Comparison of ENCODE assay signal across 14 mouse cellular contexts in genomic region chr17:88106365-88106764, GRCm38 (mm10). TPM values are rescaled to one million over a fixed set of nuclear protein-coding genes. Genes with fewer than 3 reads are reported as not detected.
DNase-seq lines count a peak whose midpoint lies in the region; ATAC-seq and TF ChIP-seq lines count a peak whose summit lies in the region.
"Had no signal": no experiment of that assay in that cellular context is flagged by ENCODE, and none has a peak within 500 bp of the region (broad histone marks: within the 10 kb centered on the region; RNA-seq: fewer than 3 reads in every experiment).

No protein-coding gene starts in this region.

- no peak for TF ChIP-seq CTCF in Patski (IDR thresholded peaks at IDR 0.05)

- no peak overlapping the region for H3K9ac ChIP-seq in embryonic facial prominence, embryonic 14.5 days (ENCODE audit: low read depth, low read length)
- no peak overlapping the region for H3K9ac ChIP-seq in hindbrain, embryonic 12.5 days
- H3K9ac ChIP-seq in hindbrain, embryonic 13.5 days = no peak overlapping the region
- no peak overlapping the region for H3K9ac ChIP-seq in liver, embryonic 11.5 days (ENCODE audit: low read depth, low read length)

- no peaks in the 10 kb centered on the region for H3K4me1 ChIP-seq in embryonic facial prominence, embryonic 14.5 days (ENCODE audit: control insufficient read depth, insufficient read depth, low read length)
- H3K4me1 ChIP-seq in embryonic facial prominence, embryonic 10.5 days = no peaks in the 10 kb centered on the region
- no peaks in the 10 kb centered on the region for H3K4me1 ChIP-seq in hindbrain, embryonic 12.5 days
- no peaks in the 10 kb centered on the region for H3K4me1 ChIP-seq in hindbrain, embryonic 13.5 days (replicated peaks)
- H3K4me1 ChIP-seq in liver, embryonic 11.5 days (replicated peaks; ENCODE audit: control insufficient read depth, insufficient read depth, low read length) = no peaks in the 10 kb centered on the region
- H3K4me1 ChIP-seq: limb, embryonic 10.5 days had no signal

- CTCF ChIA-PET in Patski (lab: Charles Lee) = no interaction called here

- 78% methylated on average over 9 of the region's 9 CpGs for WGBS in embryonic facial prominence, embryonic 14.5 days
- 91% methylated on average over 9 of the region's 9 CpGs for WGBS in embryonic facial prominence, embryonic 10.5 days
- 87% methylated on average over 9 of the region's 9 CpGs for WGBS in hindbrain, embryonic 12.5 days
- WGBS in hindbrain, embryonic 13.5 days = 86% methylated on average over 9 of the region's 9 CpGs
- WGBS in liver, embryonic 11.5 days = 90% methylated on average over 9 of the region's 9 CpGs

- H3K4me3 ChIP-seq in embryonic facial prominence, embryonic 14.5 days (ENCODE audit: low read depth, low read length) = no peak overlapping the region
- no peak overlapping the region for H3K4me3 ChIP-seq in embryonic facial prominence, embryonic 10.5 days
- no peak overlapping the region for H3K4me3 ChIP-seq in hindbrain, embryonic 12.5 days
- H3K4me3 ChIP-seq in hindbrain, embryonic 13.5 days = no peak overlapping the region
- H3K4me3 ChIP-seq in liver, embryonic 11.5 days (ENCODE audit: low read depth, low read length) = no peak overlapping the region
- H3K4me3 ChIP-seq: limb, embryonic 10.5 days had no signal

- no peak overlapping the region for H3K4me2 ChIP-seq in embryonic facial prominence, embryonic 14.5 days (ENCODE audit: low read depth, low read length)
- no peak overlapping the region for H3K4me2 ChIP-seq in hindbrain, embryonic 12.5 days (replicated peaks)
- H3K4me2 ChIP-seq in hindbrain, embryonic 13.5 days = no peak overlapping the region
- no peak overlapping the region for H3K4me2 ChIP-seq in liver, embryonic 11.5 days

- no peak overlapping the region for H3K27ac ChIP-seq in embryonic facial prominence, embryonic 14.5 days (replicated peaks; ENCODE audit: low read depth, low read length)
- H3K27ac ChIP-seq in embryonic facial prominence, embryonic 10.5 days (replicated peaks) = no peak overlapping the region
- H3K27ac ChIP-seq in hindbrain, embryonic 12.5 days = no peak overlapping the region
- H3K27ac ChIP-seq in hindbrain, embryonic 13.5 days = no peak overlapping the region
- H3K27ac ChIP-seq in liver, embryonic 11.5 days (ENCODE audit: low read depth, low read length) = no peak overlapping the region
- H3K27ac ChIP-seq: limb, embryonic 10.5 days had no signal

- peak; percentile 69 for DNase-seq in embryonic facial prominence, embryonic 14.5 days (ENCODE audit: low spot score)
- no peak for DNase-seq in embryonic facial prominence, embryonic 10.5 days (ENCODE audit: low spot score)
- DNase-seq in Patski (ENCODE audit: low read depth, low spot score) = no peak
- DNase-seq in left cerebral cortex, adult 18-20 months (ENCODE audit: low spot score in 2 of 2) = peak; percentile 5 to 15
- no peak for DNase-seq in kidney, adult 9 months
- DNase-seq in liver, embryonic 11.5 days (ENCODE audit: low spot score) = no peak
- DNase-seq: adrenal gland, postnatal 25 days; cerebellum, adult 11-12 months; embryo, embryonic 11 days; heart, postnatal 36 days; lung, adult 18-20 months had no signal

- POLR2A ChIA-PET in Patski (lab: Charles Lee) = no interaction called here

- ATAC-seq in embryonic facial prominence, embryonic 14.5 days (ENCODE audit: low read depth) = peak; percentile 79
- ATAC-seq in hindbrain, embryonic 12.5 days (ENCODE audit: low FRiP score) = peak; percentile 54; the same call in 1 of the 2 replicates
- ATAC-seq in hindbrain, embryonic 13.5 days (ENCODE audit: low FRiP score) = no peak
- ATAC-seq in Patski = peak; percentile 39
- ATAC-seq in liver, embryonic 11.5 days (replicated peaks; ENCODE audit: low FRiP score) = no peak

- in situ Hi-C loops in Patski (cut with MboI; ENCODE audit: low pct_unique_long_range_greater_than_20kb) = no loop called here

- no peaks in the 10 kb centered on the region for H3K36me3 ChIP-seq in embryonic facial prominence, embryonic 14.5 days (ENCODE audit: control insufficient read depth, insufficient read depth, low read length)
- H3K36me3 ChIP-seq in embryonic facial prominence, embryonic 10.5 days (replicated peaks) = no peaks in the 10 kb centered on the region
- H3K36me3 ChIP-seq in hindbrain, embryonic 12.5 days = no peaks in the 10 kb centered on the region
- no peaks in the 10 kb centered on the region for H3K36me3 ChIP-seq in hindbrain, embryonic 13.5 days
- no peaks in the 10 kb centered on the region for H3K36me3 ChIP-seq in liver, embryonic 11.5 days (ENCODE audit: control insufficient read depth, insufficient read depth, low read length)
- H3K36me3 ChIP-seq: limb, embryonic 10.5 days had no signal

- no peaks in the 10 kb centered on the region for H3K27me3 ChIP-seq in embryonic facial prominence, embryonic 14.5 days (replicated peaks; ENCODE audit: control insufficient read depth, insufficient read depth, low read length)
- H3K27me3 ChIP-seq in embryonic facial prominence, embryonic 10.5 days (replicated peaks; ENCODE audit: low read depth, poor library complexity, severe bottlenecking) = no peaks in the 10 kb centered on the region
- no peaks in the 10 kb centered on the region for H3K27me3 ChIP-seq in hindbrain, embryonic 12.5 days
- no peaks in the 10 kb centered on the region for H3K27me3 ChIP-seq in hindbrain, embryonic 13.5 days
- no peaks in the 10 kb centered on the region for H3K27me3 ChIP-seq in Patski
- H3K27me3 ChIP-seq in liver, embryonic 11.5 days (replicated peaks; ENCODE audit: control insufficient read depth, insufficient read depth, low read length) = no peaks in the 10 kb centered on the region

- H3K9me3 ChIP-seq in embryonic facial prominence, embryonic 14.5 days (ENCODE audit: control insufficient read depth, low read length) = no peaks in the 10 kb centered on the region
- H3K9me3 ChIP-seq in embryonic facial prominence, embryonic 10.5 days = no peaks in the 10 kb centered on the region
- no peaks in the 10 kb centered on the region for H3K9me3 ChIP-seq in hindbrain, embryonic 12.5 days (replicated peaks)
- no peaks in the 10 kb centered on the region for H3K9me3 ChIP-seq in hindbrain, embryonic 13.5 days
- no peaks in the 10 kb centered on the region for H3K9me3 ChIP-seq in liver, embryonic 11.5 days (ENCODE audit: control insufficient read depth, low read length)
- H3K9me3 ChIP-seq: limb, embryonic 10.5 days had no signal

RNA-seq across cellular contexts. Expression of gene Fbxo11, which starts 41.3 kb away (rescaled TPM):
- 25.0 and 25.2 TPM in 2 replicates for polyA plus RNA-seq in embryonic facial prominence, embryonic 14.5 days (2014; fragmentation: Nextera tagmentation; extraction: Ambion mirVana)
- polyA plus RNA-seq in embryonic facial prominence, embryonic 10.5 days (2016; fragmentation: Nextera tagmentation; extraction: Ambion mirVana) = 16.7 and 17.5 TPM in 2 replicates
- polyA plus RNA-seq in hindbrain, embryonic 12.5 days (2016; fragmentation: Nextera tagmentation; extraction: Ambion mirVana) = 32.3 and 35.9 TPM in 2 replicates
- polyA plus RNA-seq in hindbrain, embryonic 13.5 days (2015; fragmentation: Nextera tagmentation; extraction: Ambion mirVana) = 26.6 and 27.0 TPM in 2 replicates
- polyA plus RNA-seq in Patski (2021) = 60.2 TPM
- 100 to 1,000 TPM; 112 to 118 TPM for total RNA-seq in left cerebral cortex, adult 18-20 months (2021)
- 12.4 and 14.0 TPM in 2 replicates for polyA plus RNA-seq in liver, embryonic 11.5 days (2014; fragmentation: Nextera tagmentation; extraction: Ambion mirVana)

Comparison
In these comparisons a context has a peak if more than half of its experiments do, and no peak if none do; other contexts are left out.
1. ATAC-seq: peak in embryonic facial prominence, embryonic 14.5 days (single experiment), hindbrain, embryonic 12.5 days (single experiment) and Patski (single experiment); none in hindbrain, embryonic 13.5 days (single experiment) and liver, embryonic 11.5 days (single experiment).
2. DNase-seq: peak in embryonic facial prominence, embryonic 14.5 days (single experiment) and left cerebral cortex, adult 18-20 months (2 of 2); none in embryonic facial prominence, embryonic 10.5 days (single experiment), Patski (single experiment), kidney, adult 9 months (single experiment) and liver, embryonic 11.5 days (single experiment).